18 mouse cellular contexts compared by ENCODE assay signal in the genomic region with DNA sequence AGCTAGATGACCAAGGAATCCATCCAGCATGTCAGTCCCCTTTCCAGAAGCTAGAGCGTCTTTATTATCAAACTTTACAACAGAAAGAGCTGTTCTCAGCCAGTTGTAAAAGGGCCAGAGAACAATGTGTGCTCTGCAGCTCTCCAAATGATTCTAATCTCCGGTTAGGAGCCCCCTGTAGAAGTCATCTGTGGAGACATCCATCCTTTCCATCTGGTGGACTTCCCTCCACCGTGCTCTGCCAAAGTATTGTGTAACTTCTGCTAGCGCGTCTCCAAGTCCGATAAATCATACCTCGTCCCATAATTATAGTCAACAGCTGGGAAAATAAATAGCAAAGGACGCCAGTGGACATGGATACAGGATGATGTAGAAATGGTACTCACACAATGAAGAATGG. TPM values are rescaled to one million over a fixed set of nuclear protein-coding genes. Genes with fewer than 3 reads are reported as not detected.
A peak's percentile ranks its signal among the peaks of the same experiment; 100 is the strongest.
DNase-seq lines count a peak whose midpoint lies in the region; ATAC-seq and TF ChIP-seq lines count a peak whose summit lies in the region.
"Had no signal": no experiment of that assay in that cellular context is flagged by ENCODE, and none has a peak within 500 bp of the region (broad histone marks: within the 10 kb centered on the region; RNA-seq: fewer than 3 reads in every experiment).

No protein-coding gene starts in this region.

- TF ChIP-seq POLR2A in heart, adult 2 months (IDR thresholded peaks at IDR 0.05; ENCODE audit: insufficient read depth, low read depth, low read length): no peak

- no peak for ATAC-seq in heart, embryonic 12.5 days (ENCODE audit: insufficient number of reproducible peaks, low FRiP score)
- ATAC-seq in kidney, embryonic 14.5 days (ENCODE audit: low FRiP score, low TSS enrichment): no peak
- no peak for ATAC-seq in liver, embryonic 11.5 days (replicated peaks; ENCODE audit: low FRiP score)
- ATAC-seq: midbrain, embryonic 13.5 days had no signal

- no peak overlapping the region for H3K4me3 ChIP-seq in heart, adult 2 months
- H3K4me3 ChIP-seq in heart, embryonic 12.5 days: no peak overlapping the region
- no peak overlapping the region for H3K4me3 ChIP-seq in gastrocnemius, adult 2 months
- no peak overlapping the region for H3K4me3 ChIP-seq in kidney, embryonic 14.5 days (ENCODE audit: low read length)
- no peak overlapping the region for H3K4me3 ChIP-seq in liver, embryonic 11.5 days (ENCODE audit: low read depth, low read length)
- H3K4me3 ChIP-seq: embryonic facial prominence, embryonic 10.5 days; midbrain, embryonic 13.5 days had no signal

- no peak overlapping the region for H3K9ac ChIP-seq in heart, adult 2 months (ENCODE audit: low read depth, low read length)
- H3K9ac ChIP-seq in heart, embryonic 12.5 days: no peak overlapping the region
- H3K9ac ChIP-seq in kidney, embryonic 14.5 days (ENCODE audit: low read depth, low read length): no peak overlapping the region
- H3K9ac ChIP-seq in liver, embryonic 11.5 days (ENCODE audit: low read depth, low read length): no peak overlapping the region
- H3K9ac ChIP-seq: midbrain, embryonic 13.5 days had no signal

- peak; percentile 20; the same call in 1 of the 2 replicates for TF ChIP-seq CTCF in heart, adult 2 months (IDR thresholded peaks at IDR 0.05)
- TF ChIP-seq CTCF in gastrocnemius, adult 2 months (IDR thresholded peaks at IDR 0.05): no peak

- peak; percentile 60 to 83 for DNase-seq in heart, adult 2 months
- DNase-seq in gastrocnemius, adult 2 months: peak; percentile 68
- peak; percentile 55 for DNase-seq in lung, postnatal 14 days
- no peak for DNase-seq in spleen, postnatal 10 days (ENCODE audit: low spot score in 2 of 2)
- no peak for DNase-seq in cerebellum, adult 18-20 months
- no peak for DNase-seq in liver, embryonic 11.5 days (ENCODE audit: low spot score)
- DNase-seq: adrenal gland, adult 8-10 months; B cell, adult 2 months; cerebellum, adult 11 months; thymus, adult 2 months had no signal

- peak; percentile 94 for TF ChIP-seq EP300 in heart, adult 2 months (IDR thresholded peaks at IDR 0.05; ENCODE audit: insufficient read depth, low read depth, low read length)

- H3K9me3 ChIP-seq in heart, embryonic 12.5 days (replicated peaks): no peaks in the 10 kb centered on the region
- H3K9me3 ChIP-seq in kidney, embryonic 14.5 days (ENCODE audit: control insufficient read depth, low read length): no peaks in the 10 kb centered on the region
- H3K9me3 ChIP-seq in liver, embryonic 11.5 days (ENCODE audit: control insufficient read depth, low read length): no peaks in the 10 kb centered on the region
- H3K9me3 ChIP-seq: embryonic facial prominence, embryonic 10.5 days; midbrain, embryonic 13.5 days had no signal

- intact Hi-C loops in heart, adult 2 months (cut with DNase I): loop anchor here (2.0 kb wide), 1 partner anchor 28 kb away; no protein-coding TSS in a partner anchor
- intact Hi-C loops in gastrocnemius, adult 2 months (cut with DNase I): no loop called here

- peaks cover 18% of the 10 kb centered on the region for H3K4me1 ChIP-seq in heart, adult 2 months (ENCODE audit: control insufficient read depth, insufficient read depth, low read length)
- H3K4me1 ChIP-seq in heart, embryonic 12.5 days (replicated peaks): no peaks in the 10 kb centered on the region
- H3K4me1 ChIP-seq in kidney, embryonic 14.5 days (ENCODE audit: control insufficient read depth, insufficient read depth, low read length): peaks cover 3% of the 10 kb centered on the region; the same call in 1 of the 2 replicates
- no peaks in the 10 kb centered on the region for H3K4me1 ChIP-seq in liver, embryonic 11.5 days (replicated peaks; ENCODE audit: control insufficient read depth, insufficient read depth, low read length)
- H3K4me1 ChIP-seq: midbrain, embryonic 13.5 days had no signal

- peaks cover 3% of the 10 kb centered on the region for H3K36me3 ChIP-seq in heart, adult 2 months (ENCODE audit: control insufficient read depth, insufficient read depth, low read length)
- H3K36me3 ChIP-seq in heart, embryonic 12.5 days: no peaks in the 10 kb centered on the region
- no peaks in the 10 kb centered on the region for H3K36me3 ChIP-seq in kidney, embryonic 14.5 days (ENCODE audit: control insufficient read depth, insufficient read depth, low read length)
- H3K36me3 ChIP-seq in liver, embryonic 11.5 days (ENCODE audit: control insufficient read depth, insufficient read depth, low read length): no peaks in the 10 kb centered on the region
- H3K36me3 ChIP-seq: embryonic facial prominence, embryonic 10.5 days; midbrain, embryonic 13.5 days had no signal

- H3K4me2 ChIP-seq in heart, embryonic 12.5 days: no peak overlapping the region
- no peak overlapping the region for H3K4me2 ChIP-seq in kidney, embryonic 14.5 days (replicated peaks; ENCODE audit: low read depth, low read length)
- H3K4me2 ChIP-seq in liver, embryonic 11.5 days: no peak overlapping the region
- H3K4me2 ChIP-seq: midbrain, embryonic 13.5 days had no signal

- WGBS in heart, adult 2 months: 56% methylated on average over 8 of the region's 8 CpGs
- WGBS in heart, embryonic 12.5 days: 87% methylated on average over 8 of the region's 8 CpGs
- 72% methylated on average over 8 of the region's 8 CpGs for WGBS in kidney, embryonic 14.5 days
- 90% methylated on average over 8 of the region's 8 CpGs for WGBS in liver, embryonic 11.5 days

- no peaks in the 10 kb centered on the region for H3K79me2 ChIP-seq in heart, adult 2 months (replicated peaks; ENCODE audit: control insufficient read depth, insufficient read depth, low read length)

- H3K27ac ChIP-seq in heart, adult 2 months: peak overlapping the region; percentile 71
- H3K27ac ChIP-seq in heart, embryonic 12.5 days (ENCODE audit: poor library complexity, severe bottlenecking): no peak overlapping the region
- peak overlapping the region; percentile 84 for H3K27ac ChIP-seq in gastrocnemius, adult 2 months
- H3K27ac ChIP-seq in kidney, embryonic 14.5 days (ENCODE audit: low read depth, low read length): peak overlapping the region; percentile 51; the same call in 1 of the 2 replicates
- no peak overlapping the region for H3K27ac ChIP-seq in liver, embryonic 11.5 days (ENCODE audit: low read depth, low read length)
- H3K27ac ChIP-seq: embryonic facial prominence, embryonic 10.5 days; midbrain, embryonic 13.5 days had no signal

- no peaks in the 10 kb centered on the region for H3K27me3 ChIP-seq in heart, adult 2 months (ENCODE audit: control insufficient read depth, insufficient read depth, low read length)
- H3K27me3 ChIP-seq in heart, embryonic 12.5 days (replicated peaks): no peaks in the 10 kb centered on the region
- no peaks in the 10 kb centered on the region for H3K27me3 ChIP-seq in kidney, embryonic 14.5 days (ENCODE audit: control insufficient read depth, insufficient read depth, low read length)
- no peaks in the 10 kb centered on the region for H3K27me3 ChIP-seq in liver, embryonic 11.5 days (replicated peaks; ENCODE audit: control insufficient read depth, insufficient read depth, low read length)
- H3K27me3 ChIP-seq: midbrain, embryonic 13.5 days had no signal

RNA-seq across cellular contexts. Expression of a gene that starts 12.0 kb away (rescaled TPM):
- 10 to 100 TPM; 27.5 to 34.3 TPM for total RNA-seq in heart, adult 2 months (2021)
- 26.1 and 29.7 TPM in 2 replicates for polyA plus RNA-seq in heart, adult 2 months (2012; rRNA removed)
- polyA plus RNA-seq in heart, embryonic 12.5 days (2016; fragmentation: Nextera tagmentation; extraction: Ambion mirVana): 1.4 and 1.6 TPM in 2 replicates
- 10 to 100 TPM; 19.3 to 27.8 TPM for total RNA-seq in gastrocnemius, adult 2 months (2021)
- polyA plus RNA-seq in kidney, embryonic 14.5 days (2014; fragmentation: Nextera tagmentation; extraction: Ambion mirVana): 18.6 and 20.4 TPM in 2 replicates
- polyA plus RNA-seq in liver, embryonic 11.5 days (2014; fragmentation: Nextera tagmentation; extraction: Ambion mirVana): 0.83 and 1.4 TPM in 2 replicates
- polyA plus RNA-seq: embryonic facial prominence, embryonic 10.5 days had no signal

RNA-seq across cellular contexts. Expression of a gene that starts 31.2 kb away (rescaled TPM):
- under 1 TPM in 1 of 2 experiments, not detected in 1; 0.73 TPM for total RNA-seq in heart, adult 2 months (2021)
- polyA plus RNA-seq in heart, adult 2 months (2012; rRNA removed): 0.15 and 1.4 TPM in 2 replicates
- polyA plus RNA-seq in heart, embryonic 12.5 days (2016; fragmentation: Nextera tagmentation; extraction: Ambion mirVana): not detected in 2 replicates
- under 1 TPM; 0.48 to 0.53 TPM for total RNA-seq in gastrocnemius, adult 2 months (2021)
- 0.46 TPM in 1 of 2 replicates, not detected in the other for polyA plus RNA-seq in kidney, embryonic 14.5 days (2014; fragmentation: Nextera tagmentation; extraction: Ambion mirVana)
- polyA plus RNA-seq in liver, embryonic 11.5 days (2014; fragmentation: Nextera tagmentation; extraction: Ambion mirVana): 0.12 and 0.13 TPM in 2 replicates
- polyA plus RNA-seq: embryonic facial prominence, embryonic 10.5 days; large intestine, adult 2 months had no signal

RNA-seq across cellular contexts. Expression of a gene that starts 55.1 kb away (rescaled TPM):
- not detected for total RNA-seq in heart, adult 2 months (2021)
- polyA plus RNA-seq in heart, adult 2 months (2012; rRNA removed): 0.06 TPM in 1 of 2 replicates, not detected in the other
- not detected in 2 replicates for polyA plus RNA-seq in heart, embryonic 12.5 days (2016; fragmentation: Nextera tagmentation; extraction: Ambion mirVana)
- not detected for total RNA-seq in gastrocnemius, adult 2 months (2021)
- polyA plus RNA-seq in kidney, embryonic 14.5 days (2014; fragmentation: Nextera tagmentation; extraction: Ambion mirVana): 0.11 and 0.12 TPM in 2 replicates
- polyA plus RNA-seq in liver, embryonic 11.5 days (2014; fragmentation: Nextera tagmentation; extraction: Ambion mirVana): not detected in 2 replicates
- total RNA-seq: adrenal gland, adult 8-10 months had no signal
- polyA plus RNA-seq: embryonic facial prominence, embryonic 10.5 days; forebrain, embryonic 11.5 days; heart, embryonic 16.5 days; large intestine, adult 2 months; midbrain, embryonic 13.5 days; neural tube, embryonic 14.5 days; thymus, adult 2 months had no signal

Comparison
In these comparisons a context has a peak if more than half of its experiments do, and no peak if none do; other contexts are left out.
1. H3K27ac ChIP-seq: peak in heart, adult 2 months (single experiment), gastrocnemius, adult 2 months (single experiment) and kidney, embryonic 14.5 days (single experiment); none in heart, embryonic 12.5 days (single experiment) and liver, embryonic 11.5 days (single experiment).
2. DNase-seq: peak in heart, adult 2 months (2 of 2), gastrocnemius, adult 2 months (single experiment) and lung, postnatal 14 days (single experiment); none in spleen, postnatal 10 days (0 of 2), cerebellum, adult 18-20 months (0 of 2) and liver, embryonic 11.5 days (single experiment).